Mouse (Mus musculus): Measurements from ENCODE around the gene Trpc4ap.
A peak's percentile ranks its signal among the peaks of the same experiment; 100 is the strongest.
"Not testable (repeated sequence)": the region's sequence is repeated elsewhere in the genome, so short reads cannot be mapped to it uniquely, and the experiment has no call there.

Gene Trpc4ap

GRCm38 (mm10) chr2:155606360-155606759 is 85.8 kb downstream of the Trpc4ap start:
- DNase-seq: no peak

- DNase-seq: not testable (repeated sequence)
Measured at GRCm38 (mm10) chr2:155605236-155605589, 87.0 kb downstream of the Trpc4ap start.

- DNase-seq: no peak
Measured at GRCm38 (mm10) chr2:155604560-155605235, 87.5 kb downstream of the Trpc4ap start.

GRCm38 (mm10) chr2:155603707-155604106 is 88.5 kb downstream of the Trpc4ap start:
- DNase-seq: no peak

- DNase-seq: no peak
Measured at GRCm38 (mm10) chr2:155595516-155595915, 96.7 kb downstream of the Trpc4ap start.

GRCm38 (mm10) chr2:155592854-155593283 is 99.3 kb downstream of the Trpc4ap start:
- no peak for DNase-seq

GRCm38 (mm10) chr2:155592137-155592853 is 99.9 kb downstream of the Trpc4ap start, which contains the start of gene Gss:
Gene Gss (minus strand): TSS chr2:155592810.
- DNase-seq: peak; percentile 99

- no peak for DNase-seq
Measured at GRCm38 (mm10) chr2:155591676-155592075, 100.5 kb downstream of the Trpc4ap start.

- no peak for DNase-seq
Measured at GRCm38 (mm10) chr2:155590876-155591275, 101.3 kb downstream of the Trpc4ap start.

- no peak for DNase-seq
Measured at GRCm38 (mm10) chr2:155589521-155589920, 102.7 kb downstream of the Trpc4ap start.

- DNase-seq: no peak
Measured at GRCm38 (mm10) chr2:155588136-155588535, 104.0 kb downstream of the Trpc4ap start.

- no peak for DNase-seq
Measured at GRCm38 (mm10) chr2:155585486-155585885, 106.7 kb downstream of the Trpc4ap start.

- DNase-seq: no peak
Measured at GRCm38 (mm10) chr2:155585082-155585481, 107.1 kb downstream of the Trpc4ap start.

Data from thymus, postnatal 4 days (tissue).